Mouse (Mus musculus) heart, embryonic 16.5 days (tissue): Measurements from ENCODE around the gene Mgat5. TPM values are rescaled to one million over a fixed set of nuclear protein-coding genes. Genes with fewer than 3 reads are reported as not detected.

Experiments used
- ATAC-seq: fragments of 200-750 bp; cut with Nextera tagmentation; replicated peaks from 2 replicates; pipeline ENCODE4 v1.8.0; 2017; ENCODE audit warnings: moderate number of reproducible peaks; ENCODE audit not compliant: insufficient read depth, low FRiP score; ENCODE audit errors: extremely low read depth
- H3K27ac ChIP-seq: fragments of 300-500 bp; sonication (generic); 2 replicates; pipeline ENCODE4 v1.5.1; 2014; ENCODE audit warnings: mild to moderate bottlenecking, low read length, control low read depth, moderate library complexity
- H3K27me3 ChIP-seq: fragments of 300-500 bp; sonication (generic); 2 replicates; pipeline ENCODE4 v1.6.1; 2014; ENCODE audit warnings: low read length, mixed read lengths; ENCODE audit not compliant: control insufficient read depth, insufficient read depth
- H3K36me3 ChIP-seq: fragments of 300-500 bp; sonication (generic); 2 replicates; pipeline ENCODE4 v1.6.1; 2014; ENCODE audit not compliant: control insufficient read depth, insufficient read depth
- H3K4me1 ChIP-seq: fragments of 300-500 bp; sonication (generic); 2 replicates; pipeline ENCODE4 v1.6.1; 2014; ENCODE audit warnings: low read length, mixed read lengths; ENCODE audit not compliant: control insufficient read depth, insufficient read depth
- H3K4me2 ChIP-seq: fragments of 300-500 bp; sonication (generic); 2 replicates; pipeline ENCODE4 v1.6.1; 2014; ENCODE audit warnings: low read depth, mild to moderate bottlenecking, control low read depth, low read length
- H3K4me3 ChIP-seq: fragments of 300-500 bp; sonication (generic); 2 replicates; pipeline ENCODE4 v1.5.1; 2014; ENCODE audit warnings: mild to moderate bottlenecking, control low read depth, low read length
- H3K9ac ChIP-seq: fragments of 300-500 bp; sonication (generic); 2 replicates; pipeline ENCODE4 v1.6.1; 2014; ENCODE audit warnings: low read length, control low read depth
- H3K9me3 ChIP-seq: fragments of 300-500 bp; sonication (generic); replicated peaks from 2 replicates; pipeline ENCODE4 v1.6.1; 2016; ENCODE audit warnings: low read length; ENCODE audit not compliant: control insufficient read depth
- WGBS: fragments of 180-500 bp; shearing (Covaris S2); extraction: QIAGEN DNeasy Blood & Tissue Kit; methylation state at CpG from one replicate; pipeline ENCODE4 v1.1.7; 2014; 5-methylcytosine and 5-hydroxymethylcytosine counted together
- polyA plus RNA-seq: library from polyadenylated mRNA; unstranded; fragments of >200 nt; fragmentation: Nextera tagmentation; extraction: Ambion mirVana; gene quantifications from 2 replicates; pipeline ENCODE4 v1.2.1, GENCODE M21; 2015

The Mgat5 gene
- polyA plus RNA-seq = 4.6 and 5.1 TPM in 2 replicates

GRCm38 (mm10) chr1:127204817-127205485 lies at the start of gene Mgat5:
Mgat5 (plus strand) TSS chr1:127205015.
- peak within 1 kb of the TSS; percentile 96 for H3K4me2 ChIP-seq
- no peaks in the 10 kb centered on the region for H3K9me3 ChIP-seq
- H3K27me3 ChIP-seq = no peaks in the 10 kb centered on the region
- ATAC-seq = peak; percentile 91
- peaks cover 13% of the 10 kb centered on the region for H3K4me1 ChIP-seq
- under 1% methylated on average over 51 of the region's 51 CpGs for WGBS
- no peaks in the 10 kb centered on the region for H3K36me3 ChIP-seq
- H3K27ac ChIP-seq = peak within 1 kb of the TSS; percentile 98
- H3K4me3 ChIP-seq = peak within 1 kb of the TSS; percentile 92
- peak within 1 kb of the TSS; percentile 90 for H3K9ac ChIP-seq

DNA sequence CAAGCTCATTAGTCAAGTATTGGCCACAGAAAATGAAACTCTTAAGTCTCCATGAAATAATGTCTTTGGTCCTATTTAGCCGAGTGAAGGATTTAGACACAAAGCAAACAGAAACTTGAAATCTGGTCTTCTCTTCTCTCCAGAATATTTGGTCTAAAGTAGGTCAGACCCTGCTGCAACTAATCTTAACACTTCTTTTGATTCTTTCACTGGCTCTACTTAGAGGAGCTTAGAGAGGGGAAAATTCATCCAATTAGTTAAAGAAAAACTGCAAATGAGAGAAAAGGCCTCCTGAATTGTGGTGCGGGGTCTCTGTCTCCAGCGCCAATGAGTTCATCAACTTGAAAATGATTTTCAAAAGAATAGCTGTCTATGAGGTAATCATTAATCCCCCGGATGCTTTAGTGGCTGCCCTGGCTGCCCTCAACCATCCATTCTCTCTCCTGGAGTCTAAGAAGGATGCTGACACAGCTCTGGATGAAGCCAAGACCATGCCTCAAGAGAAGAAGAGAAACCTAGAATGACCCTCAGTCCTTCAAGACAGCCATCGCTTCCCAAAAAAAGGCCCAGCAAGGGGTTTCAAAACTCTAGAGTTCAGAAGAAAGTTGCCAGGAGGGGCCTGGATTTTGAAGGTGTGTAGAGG lies 44.6 kb upstream of the Mgat5 start:
- H3K4me1 ChIP-seq = no peaks in the 10 kb centered on the region
- no peak for ATAC-seq
- H3K9ac ChIP-seq = no peak overlapping the region
- H3K4me3 ChIP-seq = no peak overlapping the region
- WGBS = 90% methylated on average over 5 of the region's 5 CpGs
- 0 out of 2 replicates have a peak, but pooled peaks cover 3% of the 10 kb centered on the region for H3K9me3 ChIP-seq
- H3K27ac ChIP-seq = no peak overlapping the region
- no peaks in the 10 kb centered on the region for H3K27me3 ChIP-seq
- H3K36me3 ChIP-seq = no peaks in the 10 kb centered on the region
- H3K4me2 ChIP-seq = no peak overlapping the region

- no peak for ATAC-seq
- H3K36me3 ChIP-seq = no peaks in the 10 kb centered on the region
These were observed 40.1 kb upstream of the Mgat5 start for GRCm38 (mm10) chr1:127164589-127165160.

GRCm38 (mm10) chr1:127166521-127166920 lies 38.3 kb upstream of the Mgat5 start:
- Histone ChIP-seq H3K4me3 (no peak overlapping the region), H3K27me3 (no peaks in the 10 kb centered on the region), H3K9ac (no peak overlapping the region), H3K4me1 (no peaks in the 10 kb centered on the region), H3K27ac (no peak overlapping the region), H3K4me2 (no peak overlapping the region), H3K9me3 (0 out of 2 replicates have a peak, but pooled peaks cover 3% of the 10 kb centered on the region), H3K36me3 (no peaks in the 10 kb centered on the region)
- no peak for ATAC-seq

More at GRCm38 (mm10) chr1:127164589-127165160, 40.1 kb upstream of the Mgat5 start:
- no peaks in the 10 kb centered on the region for H3K27me3 ChIP-seq
- 77% methylated on average over 4 of the region's 4 CpGs for WGBS
- no peak overlapping the region for H3K4me2 ChIP-seq
- no peak overlapping the region for H3K27ac ChIP-seq
- no peaks in the 10 kb centered on the region for H3K4me1 ChIP-seq
- H3K9ac ChIP-seq = no peak overlapping the region
- no peak overlapping the region for H3K4me3 ChIP-seq
- 0 out of 2 replicates have a peak, but pooled peaks cover 3% of the 10 kb centered on the region for H3K9me3 ChIP-seq

DNA sequence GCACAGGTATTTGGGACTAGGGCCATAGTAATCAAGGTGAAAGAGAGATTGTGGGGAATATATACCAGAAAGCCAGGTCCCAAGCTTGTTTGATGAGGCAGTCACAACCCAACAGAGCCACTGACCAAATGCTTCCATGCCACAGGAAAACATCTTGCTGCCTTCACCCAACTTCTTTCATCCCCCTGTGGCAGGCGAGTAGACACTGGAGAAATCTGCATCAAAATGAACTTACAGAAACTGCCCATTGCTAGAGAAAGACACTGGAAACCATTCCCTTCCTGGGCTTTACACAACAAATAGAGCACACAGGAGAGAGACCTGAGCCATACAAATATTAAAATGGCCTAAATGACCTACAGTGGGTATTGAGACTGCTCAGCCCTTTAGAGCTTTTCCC lies 37.2 kb upstream of the Mgat5 start:
- 74% methylated on average over 1 of the region's 1 CpGs for WGBS
- no peak overlapping the region for H3K9ac ChIP-seq

DNA sequence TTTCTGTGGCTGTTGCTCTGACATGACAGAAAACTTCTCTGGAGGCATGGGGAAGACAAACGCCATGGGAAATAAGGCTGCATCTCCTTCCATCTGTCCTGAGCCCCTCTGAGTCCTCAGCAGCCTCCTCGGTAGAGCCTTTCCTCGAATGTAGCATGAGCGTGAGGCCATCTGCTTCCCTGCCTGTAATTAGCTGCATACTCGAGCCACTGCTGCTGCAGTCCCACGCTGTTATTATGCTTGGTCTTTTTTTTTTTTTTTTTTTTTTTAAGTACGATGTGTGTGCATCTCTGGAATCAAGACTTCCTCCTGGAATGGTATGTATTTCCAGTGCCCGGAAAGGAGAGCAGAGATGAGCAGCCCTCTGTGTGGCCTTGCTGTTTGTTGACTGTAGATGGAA lies 36.6 kb upstream of the Mgat5 start:
- Histone ChIP-seq H3K9ac (no peak overlapping the region), H3K27me3 (no peaks in the 10 kb centered on the region), H3K27ac (no peak overlapping the region), H3K9me3 (0 out of 2 replicates have a peak, but pooled peaks cover 3% of the 10 kb centered on the region), H3K36me3 (no peaks in the 10 kb centered on the region), H3K4me3 (no peak overlapping the region), H3K4me1 (peaks cover 1% of the 10 kb centered on the region; the same call in 1 of the 2 replicates), H3K4me2 (no peak overlapping the region)
- 65% methylated on average over 8 of the region's 8 CpGs for WGBS
- no peak for ATAC-seq

More for the DNA sequence above, 37.2 kb upstream of the Mgat5 start:
- 0 out of 2 replicates have a peak, but pooled peaks cover 3% of the 10 kb centered on the region for H3K9me3 ChIP-seq
- H3K27ac ChIP-seq = no peak overlapping the region
- H3K4me2 ChIP-seq = no peak overlapping the region
- no peak overlapping the region for H3K4me3 ChIP-seq
- no peaks in the 10 kb centered on the region for H3K36me3 ChIP-seq
- H3K4me1 ChIP-seq = no peaks in the 10 kb centered on the region
- no peak for ATAC-seq
- no peaks in the 10 kb centered on the region for H3K27me3 ChIP-seq

GRCm38 (mm10) chr1:127169516-127169915 lies 35.3 kb upstream of the Mgat5 start:
- Histone ChIP-seq H3K4me1 (peaks cover 8% of the 10 kb centered on the region), H3K36me3 (no peaks in the 10 kb centered on the region), H3K9ac (no peak overlapping the region), H3K27me3 (no peaks in the 10 kb centered on the region), H3K4me3 (no peak overlapping the region), H3K27ac (no peak overlapping the region), H3K9me3 (no peaks in the 10 kb centered on the region), H3K4me2 (no peak overlapping the region)
- ATAC-seq = no peak
- WGBS = 79% methylated on average over 8 of the region's 8 CpGs

DNA sequence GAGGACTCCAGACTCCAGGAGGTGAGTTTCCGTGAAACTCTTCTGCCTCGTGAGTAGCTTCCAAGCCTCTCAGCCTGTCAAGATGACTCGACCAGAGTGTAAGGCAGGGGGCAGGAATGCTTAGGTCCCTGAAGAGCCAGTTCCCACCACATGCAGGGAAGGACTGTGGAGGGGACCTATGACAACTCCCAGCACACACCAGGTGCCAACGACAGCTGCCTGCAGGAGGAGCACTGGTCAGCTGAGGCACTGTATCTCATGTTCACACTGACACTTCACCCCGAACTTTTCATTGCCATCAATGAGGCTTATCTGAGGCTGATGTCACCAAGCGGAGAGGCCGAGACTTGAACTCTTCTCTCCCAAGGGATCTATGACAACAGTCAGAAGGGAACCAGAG lies 33.5 kb upstream of the Mgat5 start:
- Histone ChIP-seq H3K4me2 (no peak overlapping the region), H3K36me3 (no peaks in the 10 kb centered on the region), H3K27me3 (no peaks in the 10 kb centered on the region), H3K4me3 (no peak overlapping the region), H3K27ac (no peak overlapping the region), H3K9me3 (no peaks in the 10 kb centered on the region), H3K4me1 (peaks cover 8% of the 10 kb centered on the region), H3K9ac (no peak overlapping the region)
- WGBS = 52% methylated on average over 7 of the region's 7 CpGs
- no peak for ATAC-seq

- peak; percentile 57; the same call in 1 of the 2 replicates for ATAC-seq
- no peaks in the 10 kb centered on the region for H3K36me3 ChIP-seq
- peak overlapping the region; percentile 78 for H3K27ac ChIP-seq
These were observed 31.4 kb upstream of the Mgat5 start for GRCm38 (mm10) chr1:127173448-127173847.

More at GRCm38 (mm10) chr1:127173448-127173847, 31.4 kb upstream of the Mgat5 start:
- no peak overlapping the region for H3K4me3 ChIP-seq
- WGBS = 29% methylated on average over 3 of the region's 3 CpGs
- H3K27me3 ChIP-seq = no peaks in the 10 kb centered on the region
- H3K4me1 ChIP-seq = peaks cover 8% of the 10 kb centered on the region
- no peak overlapping the region; the same call in 1 of the 2 replicates for H3K4me2 ChIP-seq
- H3K9ac ChIP-seq = no peak overlapping the region
- no peaks in the 10 kb centered on the region for H3K9me3 ChIP-seq
